Mouse (Mus musculus): Measurements from ENCODE around the gene Gm973. TPM values are rescaled to one million over a fixed set of nuclear protein-coding genes. Genes with fewer than 3 reads are reported as not detected.
A peak's percentile ranks its signal among the peaks of the same experiment; 100 is the strongest.

Gm973 gene
- total and polyA plus RNA-seq, 3 experiments, result 2.3 to 14.9 (median 7.6) TPM

DNA sequence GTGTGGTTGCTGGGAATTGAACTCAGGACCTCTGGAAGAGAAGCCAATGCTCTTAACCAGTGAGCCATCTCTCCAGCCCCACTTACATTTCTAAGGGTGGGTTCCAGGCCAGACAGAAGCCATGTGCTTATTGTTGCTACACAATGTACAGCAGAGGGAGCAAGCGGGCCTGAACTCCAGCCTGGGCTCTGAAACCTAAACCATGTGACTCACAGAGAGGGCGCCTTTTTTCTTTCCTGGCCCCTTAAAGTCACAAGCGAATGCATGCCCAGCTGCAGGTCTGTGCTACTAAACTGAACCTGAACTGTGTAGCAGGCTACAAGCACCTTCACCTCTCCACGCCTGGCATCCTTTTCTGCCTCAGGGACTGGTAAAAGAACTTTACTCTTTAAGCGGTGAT, 92.9 kb downstream of the Gm973 start (continued):
- no peak for TF ChIP-seq ELF1 (IDR thresholded peaks at IDR 0.05; ENCODE audit: low read depth, low read length)
- TF ChIP-seq JUND (conservative IDR thresholded peaks at IDR 0.05; ENCODE audit: low read depth, low read length), result no peak
- peak; percentile 20; the same call in 1 of the 2 replicates for TF ChIP-seq SIN3A (IDR thresholded peaks at IDR 0.05; ENCODE audit: low read length)
- TF ChIP-seq PAX5 (IDR thresholded peaks at IDR 0.05; ENCODE audit: low read length), result no peak
- no peak for TF ChIP-seq UBTF (IDR thresholded peaks at IDR 0.05; ENCODE audit: low read depth, low read length)
- no peak for TF ChIP-seq CHD1 (IDR thresholded peaks at IDR 0.05; ENCODE audit: low read depth, low read length)
- TF ChIP-seq JUN (IDR thresholded peaks at IDR 0.05; ENCODE audit: insufficient read depth, low read depth, low read length), result no peak
- TF ChIP-seq MAFK (IDR thresholded peaks at IDR 0.05; ENCODE audit: insufficient replicate concordance, low read length), result no peak
- TF ChIP-seq CHD2 (IDR thresholded peaks at IDR 0.05; ENCODE audit: low read length), result no peak
- TF ChIP-seq CTCF (conservative IDR thresholded peaks at IDR 0.05 in 1 of 2, IDR thresholded peaks at IDR 0.05 in 1 of 2; ENCODE audit: low read depth in 2 of 2, low read length in 2 of 2), result peak in 1 of 2 experiments; percentile 78; a peak in 2 of 4 replicates
- TF ChIP-seq HCFC1 (IDR thresholded peaks at IDR 0.05; ENCODE audit: low read depth, low read length), result no peak

DNA sequence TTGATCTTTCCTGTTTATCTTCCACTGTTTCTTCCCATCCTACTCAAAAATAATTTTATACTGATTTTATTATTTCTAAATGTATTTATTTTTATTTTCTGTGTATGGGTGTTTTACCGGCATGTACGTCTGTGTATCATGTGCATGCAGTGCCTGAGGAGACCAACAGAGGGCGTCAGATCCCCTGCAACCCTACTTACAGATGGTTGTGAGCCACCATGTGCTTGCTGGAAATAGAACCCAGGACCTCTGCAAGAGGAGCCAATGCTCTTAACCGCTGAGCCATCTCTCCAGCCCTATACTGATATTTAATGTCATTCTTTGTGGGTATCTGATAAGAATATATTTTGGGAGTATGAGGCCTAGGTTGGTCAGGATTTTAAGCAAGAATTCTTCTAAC, 93.4 kb downstream of the Gm973 start:
- H3K36me3 ChIP-seq (replicated peaks in 1 of 2; ENCODE audit: control insufficient read depth in 1 of 2, insufficient read depth in 1 of 2, low read length in 1 of 2), result no peaks in the 10 kb centered on the region
- no peaks in the 10 kb centered on the region for H3K9me3 ChIP-seq (replicated peaks; ENCODE audit: low read length)
- DNase-seq (ENCODE audit: extremely low read depth), result peak; percentile 74
- H3K4me2 ChIP-seq (ENCODE audit: insufficient read depth, low read depth, poor library complexity, severe bottlenecking), result peak overlapping the region; percentile 24; the same call in 1 of the 2 replicates
- no peaks in the 10 kb centered on the region for H3K27me3 ChIP-seq (replicated peaks)
- peaks cover 10 to 40% of the 10 kb centered on the region in 2 experiments for H3K4me1 ChIP-seq (ENCODE audit: control insufficient read depth in 1 of 2, insufficient read depth in 2 of 2)
- in situ Hi-C loops (cut with MboI; ENCODE audit: low pct_ligation_motif_present, low pct_unique_long_range_greater_than_20kb, low sequenced_read_pairs), result loop anchor here (5.0 to 25.0 kb wide), 3 partner anchors 42 to 297 kb away; no protein-coding TSS in a partner anchor
- H3K27ac ChIP-seq (ENCODE audit: insufficient read depth, low read depth), result peak overlapping the region; percentile 98; the same call in 1 of the 2 replicates
- no peaks in the 10 kb centered on the region for H3K79me2 ChIP-seq (replicated peaks; ENCODE audit: control insufficient read depth, extremely low read depth, insufficient read depth, poor library complexity, severe bottlenecking)
- H3K9ac ChIP-seq (ENCODE audit: insufficient read depth, low read depth), result 0 out of 2 replicates have a peak overlapping the region, but pooled peaks have one; percentile 41
- H3K4me3 ChIP-seq (replicated peaks in 1 of 3; ENCODE audit: low read depth in 2 of 3, low read length in 2 of 3, poor library complexity in 1 of 3), result no peak overlapping the region
- dilution Hi-C loops (cut with MboI; ENCODE audit: extremely low pct_ligation_motif_present, extremely low pct_unique_long_range_greater_than_20kb, low sequenced_read_pairs), result no loop called here
- TF ChIP-seq EP300 (IDR thresholded peaks at IDR 0.05; ENCODE audit: low read length) (no peak), NRF1 (IDR thresholded peaks at IDR 0.05; ENCODE audit: low read depth, low read length) (no peak), CTCF (conservative IDR thresholded peaks at IDR 0.05 in 1 of 2, IDR thresholded peaks at IDR 0.05 in 1 of 2; ENCODE audit: low read depth in 2 of 2, low read length in 2 of 2) (peak; percentile 73 to 80; a peak in 3 of 4 replicates), POLR2A (IDR thresholded peaks at IDR 0.05; ENCODE audit: low read depth, low read length) (no peak), JUND (conservative IDR thresholded peaks at IDR 0.05; ENCODE audit: low read depth, low read length) (no peak), MAFK (IDR thresholded peaks at IDR 0.05; ENCODE audit: insufficient replicate concordance, low read length) (no peak), USF2 (conservative IDR thresholded peaks at IDR 0.05; ENCODE audit: low read depth, low read length) (no peak), SMC3 (IDR thresholded peaks at IDR 0.05; ENCODE audit: low read depth, low read length) (peak; percentile 32), USF1 (IDR thresholded peaks at IDR 0.05; ENCODE audit: low read depth, low read length) (no peak), KAT2A (IDR thresholded peaks at IDR 0.05; ENCODE audit: insufficient replicate concordance, low read length) (no peak), MAX (IDR thresholded peaks at IDR 0.05; ENCODE audit: low read length) (peak; percentile 80; the same call in 1 of the 2 replicates), HCFC1 (IDR thresholded peaks at IDR 0.05; ENCODE audit: low read depth, low read length) (no peak), GABPA (IDR thresholded peaks at IDR 0.05; ENCODE audit: insufficient replicate concordance, low read depth, low read length) (no peak), PAX5 (IDR thresholded peaks at IDR 0.05; ENCODE audit: low read length) (no peak), TCF12 (IDR thresholded peaks at IDR 0.05; ENCODE audit: low read depth, low read length) (0 out of 2 replicates have a peak, but pooled peaks have one; percentile 19), CHD1 (IDR thresholded peaks at IDR 0.05; ENCODE audit: low read depth, low read length) (no peak), MYC (IDR thresholded peaks at IDR 0.05; ENCODE audit: low read depth, low read length) (peak; percentile 95), TBP (conservative IDR thresholded peaks at IDR 0.05; ENCODE audit: low read depth, low read length) (0 out of 2 replicates have a peak, but pooled peaks have one; percentile 25), RAD21 (IDR thresholded peaks at IDR 0.05; ENCODE audit: low read depth, low read length) (peak; percentile 20), ETS1 (conservative IDR thresholded peaks at IDR 0.05; ENCODE audit: low read depth, low read length) (no peak)

Data from CH12.LX (cell line).